Mouse (Mus musculus) gastrocnemius, postnatal 10 days (tissue): ENCODE measurements around the gene Fastk. TPM values are rescaled to one million over a fixed set of nuclear protein-coding genes. Genes with fewer than 3 reads are reported as not detected.

Experiments
- DNase-seq: peaks from one replicate; pipeline ENCODE4 v3.0.0; 2021; ENCODE audit warnings: mixed read lengths
- total RNA-seq, 2 experiments: library from RNA; stranded (reverse); gene quantifications; 2 replicates each; pipeline ENCODE4 v1.2.3; 2021

Fastk gene
- total RNA-seq, 2 experiments from 2014 or later = 124 to 142 TPM

DNA sequence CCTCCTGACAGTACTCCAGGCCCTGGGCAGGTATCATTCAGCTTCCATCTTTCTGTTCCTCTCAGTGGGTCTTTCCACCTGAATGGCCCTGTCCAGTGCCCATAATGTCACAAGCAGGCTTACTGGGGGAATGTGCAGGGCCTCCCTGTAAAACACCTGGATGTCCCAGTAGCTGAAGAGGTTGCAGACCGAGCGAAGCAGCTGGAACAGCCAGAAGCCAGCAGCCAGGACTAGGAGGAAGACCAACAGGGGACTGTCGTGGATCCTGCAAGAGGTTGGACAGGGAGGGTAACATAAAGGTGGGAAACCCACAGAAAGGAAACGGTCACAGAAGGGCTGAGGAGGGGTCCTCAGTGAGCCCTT lies 55.4 kb downstream of the Fastk start:
- no peak for DNase-seq

DNA sequence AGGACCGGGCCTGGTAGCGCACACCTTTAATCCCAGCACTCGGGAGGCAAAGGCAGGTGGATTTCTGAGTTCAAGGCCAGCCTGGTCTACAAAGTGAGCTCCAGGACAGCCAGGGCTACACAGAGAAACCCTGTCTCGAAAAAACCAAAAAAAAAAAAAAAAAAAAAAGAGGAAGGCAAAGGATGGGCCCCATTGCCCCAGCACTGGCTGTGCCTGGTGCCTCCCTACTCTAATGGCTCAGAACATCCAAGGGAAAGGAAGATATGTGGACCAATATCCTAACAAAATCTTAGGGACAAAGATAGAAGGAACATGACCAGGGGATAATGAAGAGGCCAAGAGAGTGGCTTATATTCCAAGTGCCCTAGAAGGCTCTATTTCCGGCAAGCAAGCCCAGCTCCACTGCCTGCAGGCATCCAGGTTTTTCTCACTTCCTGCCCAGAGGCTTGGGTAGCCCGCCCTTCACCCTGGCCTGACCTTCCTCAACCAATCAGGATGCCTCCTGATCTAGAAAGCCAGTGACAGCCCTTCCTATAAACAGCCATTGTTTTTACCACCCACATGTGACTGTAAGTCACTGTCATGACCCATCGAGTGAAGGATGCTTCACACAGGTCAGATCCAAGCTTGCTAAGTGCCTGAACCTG lies 56.0 kb downstream of the Fastk start:
- DNase-seq = no peak

Other genes with a start within 250 kb of the Fastk start
- gene Kcnh2, start 93.7 kb downstream of the Fastk start, total RNA-seq = 10 to 100 TPM in 1 of 2 experiments, 1 to 10 TPM in 1; 5.4 to 10.8 TPM
- 10 to 100 TPM in 1 of 2 experiments, 1 to 10 TPM in 1; 7.7 to 11.2 TPM for gene Nos3, start 80.5 kb downstream of the Fastk start, total RNA-seq
- gene Atg9b, start 53.1 kb downstream of the Fastk start, total RNA-seq = under 1 TPM; 0.23 to 0.26 TPM
- gene Abcb8, start 51.6 kb downstream of the Fastk start, total RNA-seq = 10 to 100 TPM; 35.9 to 45.5 TPM
- gene Asic3, start 31.9 kb downstream of the Fastk start, total RNA-seq = under 1 TPM; 0.12 to 0.36 TPM
- 10 to 100 TPM; 15.5 to 17.5 TPM for gene Cdk5, start 21.8 kb downstream of the Fastk start, total RNA-seq
- 10 to 100 TPM; 26.2 to 39.8 TPM for gene Slc4a2, start 21.4 kb downstream of the Fastk start, total RNA-seq
- 1 to 10 TPM; 9.0 to 9.9 TPM for gene Tmub1, start 2.6 kb upstream of the Fastk start, total RNA-seq
- 10 to 100 TPM; 61.0 to 61.8 TPM for gene Agap3, start 6.9 kb upstream of the Fastk start, total RNA-seq
- gene Gbx1, start 81.9 kb upstream of the Fastk start, total RNA-seq = not detected
- 10 to 100 TPM; 31.3 to 37.4 TPM for gene Asb10, start 95.7 kb upstream of the Fastk start, total RNA-seq
- not detected for gene 4931409K22Rik, start 111.5 kb upstream of the Fastk start, total RNA-seq
- 10 to 100 TPM; 66.4 to 74.0 TPM for gene Abcf2, start 132.2 kb upstream of the Fastk start, total RNA-seq
- gene Chpf2, start 141.5 kb upstream of the Fastk start, total RNA-seq = 10 to 100 TPM; 19.6 to 29.4 TPM
- gene Smarcd3, start 179.1 kb upstream of the Fastk start, total RNA-seq = 100 to 1,000 TPM; 122 to 132 TPM
- 10 to 100 TPM; 22.8 to 24.3 TPM for gene Nub1, start 240.2 kb upstream of the Fastk start, total RNA-seq